Mouse (Mus musculus) forebrain, postnatal 0 days (tissue): ENCODE data around the gene Zfp3. TPM values are rescaled to one million over a fixed set of nuclear protein-coding genes. Genes with fewer than 3 reads are reported as not detected.

Experiments
- ATAC-seq: fragments of 200-750 bp; cut with Nextera tagmentation; 2 replicates; pipeline ENCODE4 v1.8.0; 2017; ENCODE audit warnings: mild to moderate bottlenecking, moderate library complexity
- DNase-seq: peaks from one replicate; pipeline ENCODE4 v3.0.0-alpha.2; 2015
- H3K27ac ChIP-seq: fragments of 300-500 bp; sonication (generic); 2 replicates; pipeline ENCODE4 v1.5.1; 2014; ENCODE audit warnings: low read depth, mild to moderate bottlenecking, antibody characterized with exemption, low read length, moderate library complexity, mixed read lengths
- H3K27me3 ChIP-seq: fragments of 300-500 bp; sonication (generic); 2 replicates; pipeline ENCODE4 v1.6.1; 2014; ENCODE audit warnings: mild to moderate bottlenecking, low read length, mixed read lengths; ENCODE audit not compliant: insufficient read depth
- H3K36me3 ChIP-seq: fragments of 300-500 bp; sonication (generic); 2 replicates; pipeline ENCODE4 v1.6.1; 2014; ENCODE audit warnings: mild to moderate bottlenecking, moderate library complexity; ENCODE audit not compliant: insufficient read depth
- H3K4me1 ChIP-seq: fragments of 300-500 bp; sonication (generic); 2 replicates; pipeline ENCODE4 v1.6.1; 2014; ENCODE audit warnings: antibody characterized with exemption; ENCODE audit not compliant: insufficient read depth
- H3K4me2 ChIP-seq: fragments of 300-500 bp; sonication (generic); 2 replicates; pipeline ENCODE4 v1.6.1; 2014; ENCODE audit warnings: low read depth, mild to moderate bottlenecking, moderate library complexity
- H3K4me3 ChIP-seq: fragments of 300-500 bp; sonication (generic); 2 replicates; pipeline ENCODE4 v1.5.1; 2014; ENCODE audit warnings: low read depth, low read length, mixed read lengths
- H3K9ac ChIP-seq: fragments of 300-500 bp; sonication (generic); 2 replicates; pipeline ENCODE4 v1.6.1; 2014; ENCODE audit warnings: mild to moderate bottlenecking
- H3K9me3 ChIP-seq: fragments of 300-500 bp; sonication (generic); 2 replicates; pipeline ENCODE4 v1.6.1; 2016; ENCODE audit warnings: low read length
- CTCF ChIP-seq: sonication (generic); IDR thresholded peaks from 2 replicates; pipeline ENCODE4 v1.5.1; 2016; ENCODE audit warnings: antibody characterized with exemption, control low read depth, low read depth
- WGBS: fragments of 180-500 bp; shearing (Covaris S2); extraction: QIAGEN DNeasy Blood & Tissue Kit; methylation state at CpG from one replicate; pipeline ENCODE4 v1.1.7; 2014; 5-methylcytosine and 5-hydroxymethylcytosine counted together
- polyA plus RNA-seq: library from polyadenylated mRNA; unstranded; fragments of >200 nt; fragmentation: Nextera tagmentation; extraction: Ambion mirVana; gene quantifications from 2 replicates; pipeline ENCODE4 v1.2.1, GENCODE M21; 2015
- total RNA-seq: library from RNA; depleted of rRNA; stranded (reverse); fragments of >200 nt; gene quantifications from 2 replicates; pipeline ENCODE4 v1.2.3, GENCODE M21; 2014

The Zfp3 gene
- total and polyA plus RNA-seq, 2 experiments from 2014 or later: 13.4 to 15.1 TPM

GRCm38 (mm10) chr11:70742581-70743459, 21.2 kb upstream of the Zfp3 start:
- 0 out of 2 replicates have a peak, but pooled peaks have one; percentile 13 for TF ChIP-seq CTCF
- H3K27me3 ChIP-seq: no peaks in the 10 kb centered on the region
- H3K27ac ChIP-seq: peak overlapping the region; percentile 15; the same call in 1 of the 2 replicates
- H3K9me3 ChIP-seq: no peaks in the 10 kb centered on the region
- 63% methylated on average over 12 of the region's 12 CpGs for WGBS
- no peak overlapping the region for H3K4me3 ChIP-seq
- DNase-seq: peak; percentile 57
- H3K36me3 ChIP-seq: no peaks in the 10 kb centered on the region
- no peaks in the 10 kb centered on the region for H3K4me1 ChIP-seq
- H3K9ac ChIP-seq: peak overlapping the region; percentile 18; the same call in 1 of the 2 replicates
- peak; percentile 81 for ATAC-seq
- H3K4me2 ChIP-seq: no peak overlapping the region

DNA sequence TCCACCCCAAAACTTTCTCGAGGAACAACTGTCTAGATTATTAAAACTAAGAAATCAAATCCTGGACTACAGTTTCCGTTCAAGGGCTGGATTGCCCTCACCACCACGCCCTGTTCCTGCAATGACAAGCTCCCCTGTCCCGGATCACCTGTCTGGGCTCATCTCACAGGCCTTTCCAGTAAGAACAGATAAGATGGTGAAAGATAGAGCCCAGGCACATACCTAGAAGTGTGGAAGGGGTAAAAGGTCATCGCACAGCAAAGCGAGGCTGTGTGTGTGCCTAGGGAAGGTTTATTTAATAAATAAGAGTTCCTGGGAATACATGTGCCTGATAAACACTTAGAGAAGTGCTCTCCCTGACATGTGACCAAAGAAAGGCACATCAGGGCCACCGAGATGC, 18.4 kb upstream of the Zfp3 start:
- no peaks in the 10 kb centered on the region for H3K27me3 ChIP-seq
- WGBS: 88% methylated on average over 7 of the region's 7 CpGs
- no peaks in the 10 kb centered on the region for H3K4me1 ChIP-seq
- no peak overlapping the region for H3K27ac ChIP-seq
- ATAC-seq (no peak), DNase-seq (no peak)
- TF ChIP-seq CTCF: no peak
- no peak overlapping the region for H3K4me2 ChIP-seq
- H3K4me3 ChIP-seq: no peak overlapping the region
- H3K9me3 ChIP-seq: no peaks in the 10 kb centered on the region
- no peaks in the 10 kb centered on the region for H3K36me3 ChIP-seq
- no peak overlapping the region for H3K9ac ChIP-seq

- Histone ChIP-seq H3K4me3 (no peak overlapping the region), H3K9me3 (no peaks in the 10 kb centered on the region), H3K27ac (no peak overlapping the region), H3K4me2 (no peak overlapping the region), H3K4me1 (no peaks in the 10 kb centered on the region), H3K9ac (no peak overlapping the region), H3K36me3 (no peaks in the 10 kb centered on the region), H3K27me3 (no peaks in the 10 kb centered on the region)
- TF ChIP-seq CTCF: no peak
- ATAC-seq (no peak), DNase-seq (no peak)
- WGBS: 90% methylated on average over 4 of the region's 4 CpGs
These were observed 16.0 kb upstream of the Zfp3 start for GRCm38 (mm10) chr11:70747876-70748545.

GRCm38 (mm10) chr11:70752337-70753017, 11.5 kb upstream of the Zfp3 start:
- no peak for TF ChIP-seq CTCF
- no peaks in the 10 kb centered on the region for H3K9me3 ChIP-seq
- no peak overlapping the region for H3K9ac ChIP-seq
- WGBS: 89% methylated on average over 4 of the region's 4 CpGs
- ATAC-seq (no peak), DNase-seq (no peak)
- H3K4me3 ChIP-seq: no peak overlapping the region
- H3K4me2 ChIP-seq: no peak overlapping the region
- H3K27ac ChIP-seq: no peak overlapping the region
- no peaks in the 10 kb centered on the region for H3K4me1 ChIP-seq
- H3K36me3 ChIP-seq: no peaks in the 10 kb centered on the region
- no peaks in the 10 kb centered on the region for H3K27me3 ChIP-seq

DNA sequence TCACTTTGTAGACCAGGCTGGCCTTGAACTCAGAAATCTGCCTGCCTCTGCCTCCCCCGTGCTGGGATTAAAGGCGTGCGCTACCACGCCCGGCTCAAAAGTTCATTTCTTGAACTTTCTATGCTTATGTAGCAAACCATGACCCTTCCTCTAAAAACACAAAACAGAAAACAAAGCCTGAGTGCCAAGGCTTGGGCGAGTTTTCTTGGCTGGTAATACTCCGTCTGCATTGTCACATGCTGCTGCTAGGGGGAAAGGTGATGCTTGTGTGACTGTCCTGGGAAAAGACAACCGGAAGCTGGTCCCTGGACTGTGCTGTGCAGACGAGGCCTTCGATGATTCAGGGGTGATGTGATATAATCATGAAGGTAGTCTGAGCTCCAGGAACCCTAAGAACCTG, 10.9 kb upstream of the Zfp3 start:
- Histone ChIP-seq H3K27me3 (no peaks in the 10 kb centered on the region), H3K36me3 (no peaks in the 10 kb centered on the region), H3K4me2 (no peak overlapping the region), H3K9me3 (no peaks in the 10 kb centered on the region), H3K4me1 (no peaks in the 10 kb centered on the region), H3K4me3 (no peak overlapping the region), H3K9ac (no peak overlapping the region), H3K27ac (no peak overlapping the region)
- no peak for ATAC-seq
- no peak for TF ChIP-seq CTCF
- 90% methylated on average over 10 of the region's 10 CpGs for WGBS
- no peak for DNase-seq

DNA sequence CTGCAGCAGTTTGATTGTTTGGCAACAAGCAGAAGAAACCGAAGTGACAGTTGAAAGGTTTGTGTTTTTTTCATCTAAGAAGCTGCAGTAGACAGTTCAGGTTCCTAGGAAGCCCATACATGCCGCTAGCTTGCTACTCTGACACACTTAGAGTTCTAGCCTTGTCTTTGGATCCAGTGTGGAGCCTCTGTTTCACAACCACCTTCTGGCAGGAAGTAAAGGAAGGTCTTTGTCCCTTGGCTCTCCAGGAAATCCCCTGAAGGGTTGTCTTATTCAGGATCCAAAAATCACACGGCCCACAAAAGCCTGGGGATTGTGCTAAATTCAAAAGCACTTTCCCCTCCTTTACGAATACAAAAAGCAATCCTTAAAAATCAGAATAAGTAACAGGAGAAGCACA, 9.5 kb upstream of the Zfp3 start:
- no peak overlapping the region for H3K27ac ChIP-seq
- no peak for TF ChIP-seq CTCF
- WGBS: 33% methylated on average over 4 of the region's 4 CpGs

More for the DNA sequence above, 9.5 kb upstream of the Zfp3 start:
- DNase-seq: no peak
- no peaks in the 10 kb centered on the region for H3K36me3 ChIP-seq
- ATAC-seq: no peak
- no peak overlapping the region for H3K9ac ChIP-seq
- H3K4me1 ChIP-seq: no peaks in the 10 kb centered on the region
- no peak overlapping the region for H3K4me2 ChIP-seq
- no peak overlapping the region for H3K4me3 ChIP-seq
- H3K9me3 ChIP-seq: no peaks in the 10 kb centered on the region
- no peaks in the 10 kb centered on the region for H3K27me3 ChIP-seq
